Mouse (Mus musculus) left cerebral cortex, postnatal 36 days (tissue): ENCODE data around the gene Kpna7. TPM values are rescaled to one million over a fixed set of nuclear protein-coding genes. Genes with fewer than 3 reads are reported as not detected.

Experiments
- DNase-seq, 2 experiments: peaks; one replicate each; pipeline ENCODE4 v3.0.0; 2021 to 2022; ENCODE audit warnings: low spot score in 2 of 2, mixed read lengths in 1 of 2
- intact Hi-C: fragments of 180-260 bp; cut with DNase I; formaldehyde crosslinking; loops from one replicate; pipeline ENCODE4 v1.15.1; 2025
- total RNA-seq, 2 experiments: library from RNA; stranded (reverse); gene quantifications; 2 replicates each; pipeline ENCODE4 v1.2.3; 2021

The Kpna7 gene
- total RNA-seq, 2 experiments from 2014 or later: not detected

DNA sequence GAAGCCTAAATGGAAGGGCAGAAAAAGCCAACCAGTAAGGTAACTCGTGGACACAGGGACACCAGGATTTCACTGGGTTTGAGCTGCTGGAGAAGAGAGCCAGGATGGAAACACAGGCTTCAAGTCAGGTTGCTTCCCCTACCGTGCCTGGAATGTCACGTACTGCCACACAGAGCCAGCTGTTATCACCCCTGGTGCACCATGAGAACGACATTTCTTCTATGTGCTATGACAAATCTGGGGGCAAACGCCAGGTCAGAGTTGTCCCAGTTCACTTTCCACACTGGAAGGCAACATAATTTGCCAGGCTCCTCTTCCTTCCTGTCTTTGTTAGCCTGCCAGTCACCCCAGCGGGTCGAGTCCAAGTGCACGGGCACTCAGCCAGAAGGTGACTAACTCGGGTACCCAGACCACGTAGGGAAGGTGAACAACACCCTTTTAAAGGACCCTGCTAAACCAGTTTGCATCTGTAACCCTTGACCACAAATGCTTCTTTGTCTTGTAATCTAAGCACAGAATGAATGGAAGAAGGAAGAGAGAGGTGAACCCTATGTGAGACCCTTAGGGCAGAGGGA is 105.2 kb downstream of the Kpna7 start:
- intact Hi-C loops: no loop called here
- no peak for DNase-seq

DNA sequence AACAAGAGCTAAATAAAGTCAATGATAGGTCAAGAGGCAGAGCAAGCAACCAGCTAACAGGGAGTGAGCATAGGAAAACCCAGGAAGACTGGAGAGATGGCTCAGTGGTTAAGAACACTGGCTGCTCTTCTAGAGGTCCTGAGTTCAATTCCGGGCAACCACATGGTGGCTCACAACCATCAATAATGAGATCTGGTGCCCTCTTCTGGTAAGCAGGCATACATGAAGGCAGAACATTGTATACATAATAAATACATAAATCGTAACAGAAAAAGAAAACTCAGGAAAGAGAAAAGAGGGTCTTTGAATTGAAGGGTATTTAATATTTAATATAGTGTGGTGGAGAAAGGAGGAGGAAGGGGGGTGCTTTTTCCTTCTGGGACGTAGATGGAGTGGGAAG is 112.6 kb downstream of the Kpna7 start:
- no peak for DNase-seq
- intact Hi-C loops: no loop called here

DNA sequence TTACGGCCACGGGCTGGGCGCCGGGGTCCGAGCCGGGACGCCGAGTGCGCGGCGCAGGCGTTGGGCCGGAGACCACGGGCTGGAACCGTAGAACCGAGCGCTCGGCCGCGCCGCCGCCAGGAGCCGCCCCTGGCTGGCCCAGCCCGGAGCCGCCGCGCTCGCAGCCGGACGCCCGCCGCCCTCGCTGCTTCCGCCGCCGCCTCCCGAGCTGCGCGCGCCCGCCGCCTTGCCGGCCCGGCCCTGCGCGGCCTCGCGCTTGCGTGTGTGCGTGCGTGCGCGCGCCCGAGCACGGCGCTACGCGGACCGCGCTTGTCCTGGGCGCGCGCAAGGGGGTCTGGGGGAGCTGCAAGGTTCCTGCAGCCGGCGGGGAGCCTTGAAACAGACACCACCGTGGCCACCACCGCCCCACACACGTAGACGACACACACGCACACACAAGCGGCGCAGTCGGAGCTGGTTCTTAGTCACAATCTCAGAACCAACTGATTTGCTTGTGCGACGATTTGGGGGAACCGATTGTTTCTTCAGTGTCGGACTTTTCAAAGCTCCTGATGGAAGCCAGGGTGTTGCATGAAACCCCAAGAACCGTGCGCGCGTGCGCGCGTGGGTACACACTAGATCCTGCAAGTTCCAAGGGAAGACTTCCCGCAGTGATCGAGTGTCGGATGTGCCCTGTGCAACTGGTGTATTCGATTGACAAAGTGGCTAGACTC is 118.0 kb downstream of the Kpna7 start, which contains the start of gene Smurf1:
TSS of gene Smurf1 (minus strand) at position 209 of the 713 bp plus-strand sequence.
- peak; percentile 83 to 88 for DNase-seq
- intact Hi-C loops: no loop called here

DNA sequence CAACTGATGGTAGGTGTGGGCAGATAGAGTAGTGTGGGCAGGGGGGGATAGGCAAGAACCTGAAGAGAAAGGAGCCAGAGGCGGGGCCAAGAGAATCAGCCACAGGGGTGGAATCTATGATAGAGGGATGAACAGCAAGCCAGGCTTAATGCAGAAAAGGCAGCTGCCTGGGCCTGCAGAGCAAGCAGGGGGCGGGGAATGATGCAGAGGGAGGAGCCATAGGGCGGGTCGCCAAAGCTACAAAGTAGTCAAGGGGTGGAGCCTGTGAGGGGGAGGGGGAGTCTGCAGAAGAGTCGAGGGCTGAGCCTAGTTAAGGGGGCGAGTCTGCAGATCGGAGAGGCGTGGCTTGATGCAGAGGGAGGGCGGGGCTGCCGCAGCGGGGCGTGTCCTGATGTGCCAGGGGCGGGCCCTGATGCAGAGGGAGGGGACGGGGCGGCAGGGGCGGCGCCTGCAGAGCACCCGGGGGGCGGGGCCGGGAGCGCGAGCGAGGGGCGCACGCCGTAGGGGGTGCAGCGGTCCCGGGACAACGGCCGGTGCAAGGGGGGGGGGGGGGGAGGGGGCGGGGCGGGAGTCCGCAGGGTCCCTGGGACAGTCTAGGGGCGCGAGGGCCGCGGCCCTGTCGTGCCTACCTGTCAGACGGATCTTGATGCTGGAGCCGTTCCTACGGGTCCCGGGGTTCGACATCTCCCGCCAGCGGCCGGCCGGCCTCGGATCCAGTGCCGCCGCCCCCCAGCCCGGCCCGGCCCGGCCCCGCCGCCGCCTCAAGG is 118.8 kb downstream of the Kpna7 start:
- intact Hi-C loops: loop anchor here (5.0 kb wide), 1 partner anchor 43 kb away; no protein-coding TSS in a partner anchor
- DNase-seq: peak; percentile 71 to 75

DNA sequence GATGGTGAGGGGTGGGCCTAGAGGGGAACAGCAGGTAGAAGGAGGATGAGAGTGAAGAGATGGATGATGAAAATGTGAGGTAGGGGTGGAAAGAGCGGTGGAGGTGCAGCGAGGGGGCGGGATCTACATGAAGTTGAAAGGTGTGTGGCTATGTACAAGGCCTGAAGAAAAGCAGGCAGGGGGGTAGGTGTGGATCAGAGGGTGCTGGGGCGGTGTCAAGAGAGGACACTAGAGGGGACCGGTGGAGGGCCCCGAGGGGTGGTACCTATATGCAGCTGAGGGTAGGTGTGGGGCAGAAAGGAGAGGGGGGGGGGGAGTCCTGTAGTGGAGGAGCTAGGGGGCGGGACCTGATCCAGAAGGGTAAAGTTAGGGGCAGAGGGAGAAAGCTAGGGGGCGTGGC is 119.4 kb downstream of the Kpna7 start:
- intact Hi-C loops: loop anchor here (5.0 kb wide), 1 partner anchor 42 kb away; no protein-coding TSS in a partner anchor
- DNase-seq: no peak

DNA sequence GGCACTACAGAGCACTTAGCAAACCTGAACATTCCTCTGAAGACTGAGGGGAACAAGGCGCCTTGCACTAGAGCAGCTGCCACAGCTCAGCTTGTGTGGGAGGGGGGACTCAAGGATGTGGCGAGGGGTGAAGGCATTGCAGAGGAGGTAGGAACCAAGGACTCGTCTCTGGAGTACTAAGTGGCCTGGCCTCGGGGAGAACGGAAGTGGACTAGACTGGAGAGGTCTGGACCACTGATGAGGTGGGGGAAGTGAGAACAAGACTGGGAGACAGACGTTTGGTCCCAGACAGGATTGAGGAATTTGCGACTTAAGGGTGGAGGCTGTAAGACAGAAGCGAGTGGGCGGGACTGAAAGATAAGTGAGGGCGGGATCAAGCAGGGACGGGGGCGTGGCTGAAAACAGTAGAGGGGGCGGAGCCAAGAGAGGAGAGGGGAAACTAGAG is 120.0 kb downstream of the Kpna7 start:
- DNase-seq: peak; percentile 57 to 63
- intact Hi-C loops: loop anchor here (5.0 kb wide), 1 partner anchor 42 kb away; no protein-coding TSS in a partner anchor

DNA sequence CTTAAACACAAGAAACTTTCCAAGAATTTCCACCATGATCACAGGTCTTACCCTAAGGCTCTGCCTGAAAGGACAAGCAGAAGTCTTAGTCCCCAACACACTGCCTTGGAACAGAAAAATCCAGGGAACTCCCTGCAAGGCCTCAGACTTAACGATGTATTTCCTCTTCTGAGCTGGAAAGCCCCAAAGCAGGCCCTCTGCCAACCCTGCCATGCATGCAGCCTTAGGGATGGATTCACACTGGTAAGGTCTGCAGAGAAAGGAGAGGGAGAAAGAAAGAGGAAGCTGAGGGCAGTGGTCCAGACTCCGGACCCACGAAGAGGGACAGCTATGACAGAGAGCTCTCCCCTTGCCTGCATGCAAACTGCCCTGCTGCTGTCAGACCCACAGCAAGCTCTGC is 120.4 kb downstream of the Kpna7 start:
- peak in 1 of 2 experiments; percentile 28 for DNase-seq
- intact Hi-C loops: loop anchor here (5.0 kb wide), 1 partner anchor 41 kb away; no protein-coding TSS in a partner anchor

DNA sequence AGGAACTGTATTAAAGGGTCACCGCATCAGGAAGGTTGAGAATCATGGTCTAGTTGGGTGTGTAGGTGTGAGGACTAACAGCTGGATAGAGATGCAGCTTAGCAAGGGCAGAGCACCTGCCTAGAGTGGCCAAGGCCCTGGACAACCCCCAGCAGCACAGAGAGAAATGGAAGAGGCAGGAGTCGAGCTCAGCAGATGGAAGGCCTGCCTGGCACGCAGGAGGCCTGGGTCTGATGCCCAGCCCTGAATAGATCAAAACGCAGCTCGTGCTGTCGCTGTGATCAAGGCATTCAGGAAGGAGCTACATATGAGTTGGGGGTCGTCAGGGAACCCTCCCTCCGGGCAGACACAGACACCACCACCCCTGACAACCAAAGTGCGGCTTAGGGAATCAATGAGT is 125.6 kb downstream of the Kpna7 start:
- DNase-seq: no peak
- intact Hi-C loops: no loop called here

DNA sequence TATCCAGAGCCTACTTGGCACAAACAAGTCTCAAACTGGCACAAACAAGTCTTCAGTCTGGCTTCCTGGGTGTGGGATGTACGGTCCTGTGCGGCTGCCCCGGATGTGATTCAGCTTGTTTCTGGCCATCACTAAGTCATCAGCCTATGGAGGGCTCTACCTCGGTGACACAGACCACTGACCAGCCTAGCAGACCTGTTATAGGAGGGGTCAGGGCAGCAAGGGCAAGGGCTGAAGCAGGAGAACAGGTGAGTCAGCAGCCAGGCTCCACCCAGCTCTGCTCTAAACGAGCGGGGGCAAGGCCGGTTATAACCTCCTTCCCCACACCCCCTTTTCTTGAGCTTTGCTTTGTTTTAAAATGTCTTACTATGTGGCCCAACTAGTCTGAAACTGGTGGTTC is 129.4 kb downstream of the Kpna7 start:
- DNase-seq: no peak
- intact Hi-C loops: no loop called here

DNA sequence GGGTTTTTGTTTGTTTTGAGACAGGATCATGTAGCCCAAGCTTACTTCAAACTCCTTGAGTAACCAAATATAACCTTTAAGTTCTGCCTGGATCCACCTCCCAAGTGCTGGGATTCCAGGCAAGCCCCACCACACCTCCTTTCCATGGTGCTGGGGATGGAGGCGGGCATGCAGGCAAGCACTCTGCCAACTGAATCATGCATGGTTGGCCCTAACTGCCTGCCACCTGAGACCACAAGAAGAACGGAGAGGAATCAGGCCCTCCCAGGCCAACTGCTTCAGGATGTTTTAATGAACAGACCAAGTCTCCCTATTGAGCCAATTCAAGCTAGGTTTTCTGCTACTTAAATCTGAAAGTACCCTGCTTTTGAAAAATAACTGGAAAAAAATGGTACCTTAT is 131.2 kb downstream of the Kpna7 start:
- intact Hi-C loops: no loop called here
- DNase-seq: no peak

DNA sequence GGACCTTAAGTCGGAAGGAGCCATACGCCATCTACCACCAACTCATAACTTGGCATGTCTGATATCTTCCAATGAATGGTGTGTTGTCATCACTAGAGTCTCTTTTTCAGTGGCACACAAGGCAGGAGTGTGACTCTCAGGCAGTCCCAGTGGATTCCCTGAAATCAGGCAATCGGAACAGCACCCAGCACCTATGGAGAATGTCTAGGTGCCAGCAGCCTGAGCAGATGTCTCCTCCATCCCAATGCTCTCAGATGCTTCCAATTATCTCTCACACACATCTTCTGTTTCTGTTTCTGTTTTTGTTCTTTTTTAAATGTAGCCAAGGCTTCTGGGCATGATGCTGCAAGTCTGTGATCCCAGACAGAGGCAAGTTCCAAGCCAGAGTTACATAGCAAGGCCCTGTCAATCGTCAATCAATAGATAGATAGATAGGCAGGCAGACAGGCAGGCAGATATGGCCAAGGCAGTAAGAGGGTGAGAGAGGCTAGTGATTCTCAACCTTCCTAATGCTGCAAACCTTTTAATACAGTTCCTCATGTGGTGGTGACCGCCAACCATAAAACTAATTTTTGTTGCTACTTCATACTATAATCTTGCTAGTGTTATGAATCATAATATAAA is 133.3 kb downstream of the Kpna7 start:
- DNase-seq: no peak
- intact Hi-C loops: no loop called here

DNA sequence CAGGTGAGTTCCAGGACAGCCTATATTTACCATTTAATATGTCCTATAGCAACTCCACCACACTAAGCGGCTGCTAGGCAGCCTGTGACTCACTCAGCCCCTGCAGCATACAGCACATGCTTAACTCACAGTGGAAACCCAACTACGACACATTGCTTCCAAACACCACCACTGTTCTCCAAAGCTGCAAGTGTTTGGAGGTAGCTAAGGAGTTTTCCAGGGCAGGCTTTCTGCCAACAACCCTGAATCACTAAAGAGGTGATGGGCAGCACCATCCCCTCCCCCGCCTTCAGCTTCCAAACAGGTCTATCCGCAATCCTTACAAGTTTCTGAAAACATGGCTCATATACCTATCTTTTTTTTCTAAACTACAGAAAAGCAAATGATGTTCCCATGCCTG is 134.0 kb downstream of the Kpna7 start:
- intact Hi-C loops: no loop called here
- DNase-seq: peak; percentile 37 to 39

DNA sequence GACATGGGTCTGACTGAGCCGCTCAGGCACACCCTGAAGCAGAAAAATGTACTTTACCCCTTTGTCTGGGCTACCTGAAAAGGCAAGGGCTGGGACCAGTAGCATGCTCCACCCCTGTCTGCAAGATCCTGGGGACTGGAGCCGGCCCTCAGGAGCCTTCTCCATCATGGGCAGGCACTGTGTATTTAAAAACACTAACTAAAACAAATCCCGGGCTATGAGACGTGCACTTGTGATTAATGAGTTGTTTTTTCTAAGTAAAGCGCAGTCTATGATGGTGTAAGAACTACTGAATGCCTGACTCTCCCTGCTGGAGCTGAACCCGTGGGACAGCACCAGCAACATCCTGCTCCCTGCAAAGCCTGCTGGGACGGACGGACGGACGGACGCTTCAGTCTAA is 135.4 kb downstream of the Kpna7 start:
- intact Hi-C loops: no loop called here
- no peak for DNase-seq

DNA sequence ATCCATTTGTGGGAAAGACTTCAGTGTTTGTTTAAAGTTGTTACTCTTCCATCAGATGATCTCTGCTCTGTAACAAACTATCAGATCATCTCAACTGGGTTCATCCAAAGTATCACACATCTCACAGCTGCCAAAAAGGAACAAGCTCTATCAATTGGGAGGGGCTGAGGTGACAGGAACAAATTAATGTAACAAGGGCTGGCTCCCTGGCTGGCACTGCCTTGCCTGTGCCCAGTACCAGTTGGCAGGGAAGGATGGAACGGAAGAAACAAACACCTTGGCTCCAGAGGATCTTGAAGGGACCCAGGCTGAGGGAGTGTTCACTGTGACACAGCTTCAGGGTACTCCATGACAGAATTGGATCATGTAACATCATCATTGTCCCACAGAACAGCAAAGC is 135.8 kb downstream of the Kpna7 start:
- DNase-seq: no peak
- intact Hi-C loops: no loop called here

DNA sequence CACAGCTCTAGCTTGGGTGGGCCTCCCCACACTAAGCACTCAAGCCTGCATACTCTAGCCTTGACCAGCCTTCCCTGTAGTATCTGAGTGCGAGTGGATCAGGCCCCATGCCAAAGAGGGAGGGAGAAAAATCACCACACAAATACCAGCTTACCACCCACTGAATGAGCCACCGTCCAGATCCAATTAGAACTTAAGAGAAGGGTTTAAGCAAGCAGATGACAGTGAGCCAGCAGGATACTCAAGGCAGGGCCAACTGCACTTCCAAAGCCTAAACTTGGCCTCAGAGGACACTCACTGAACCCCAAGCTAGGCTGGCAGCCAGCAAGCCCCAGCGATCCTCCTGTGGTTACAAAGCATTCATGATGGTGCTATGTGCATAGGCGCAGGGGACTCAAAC is 137.8 kb downstream of the Kpna7 start:
- intact Hi-C loops: no loop called here
- peak; percentile 43 to 56 for DNase-seq

DNA sequence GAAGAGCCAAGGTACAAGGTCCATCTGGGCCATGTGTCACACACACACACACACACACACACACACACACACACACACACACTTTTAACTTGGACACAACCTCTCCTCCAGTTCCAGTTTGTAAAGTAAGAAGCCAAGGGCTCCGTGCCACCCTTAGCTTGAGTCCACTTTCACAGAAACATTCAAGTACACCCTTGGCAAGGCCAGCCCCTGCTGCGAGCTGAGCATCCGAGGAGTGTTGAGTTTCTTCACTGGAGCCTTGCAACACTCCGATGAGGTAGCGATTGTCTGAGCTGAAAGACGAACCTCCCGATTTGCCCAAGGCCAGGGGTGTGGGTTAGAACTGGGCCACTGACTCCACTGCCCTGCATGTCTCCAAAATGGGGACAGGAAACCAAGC is 138.9 kb downstream of the Kpna7 start:
- intact Hi-C loops: no loop called here
- DNase-seq: no peak

DNA sequence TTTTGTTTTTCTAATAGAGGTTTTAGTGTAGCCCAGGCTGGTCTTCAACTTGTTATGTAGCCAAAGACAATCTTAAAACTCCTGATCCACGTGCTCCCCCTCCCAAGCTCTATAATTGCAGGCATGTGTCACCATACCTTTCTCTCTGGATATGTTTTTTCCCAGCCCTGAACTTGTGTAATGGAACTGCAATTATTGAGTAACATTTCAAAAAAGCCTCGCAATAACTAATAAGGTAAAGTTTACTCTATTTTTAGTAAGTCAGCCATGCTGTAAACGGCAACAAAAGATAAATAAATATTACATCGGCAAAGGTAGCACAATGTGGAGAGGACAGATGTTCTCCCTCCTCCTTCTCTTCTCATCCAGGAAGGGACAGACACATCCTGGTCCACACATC is 139.5 kb downstream of the Kpna7 start:
- DNase-seq: no peak
- intact Hi-C loops: no loop called here

DNA sequence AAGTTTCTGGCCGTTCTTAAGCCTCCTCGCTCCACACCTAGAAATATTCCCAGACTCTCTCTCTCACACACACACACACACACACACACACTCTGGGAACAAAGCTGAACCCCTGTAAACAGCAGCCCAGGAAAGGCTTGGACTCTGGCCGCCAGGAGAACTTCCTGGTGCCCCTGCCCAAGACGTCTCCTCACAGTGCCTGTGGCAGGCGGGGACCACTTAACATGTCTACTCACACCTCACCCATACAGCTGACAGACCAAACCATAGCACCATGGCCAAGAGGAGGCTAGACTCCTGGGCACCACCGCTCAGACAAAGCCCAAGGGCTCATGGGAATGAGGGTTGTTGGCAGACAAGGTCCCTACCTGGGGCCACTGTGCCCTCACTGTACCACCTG is 140.5 kb downstream of the Kpna7 start:
- no peak for DNase-seq
- intact Hi-C loops: no loop called here

DNA sequence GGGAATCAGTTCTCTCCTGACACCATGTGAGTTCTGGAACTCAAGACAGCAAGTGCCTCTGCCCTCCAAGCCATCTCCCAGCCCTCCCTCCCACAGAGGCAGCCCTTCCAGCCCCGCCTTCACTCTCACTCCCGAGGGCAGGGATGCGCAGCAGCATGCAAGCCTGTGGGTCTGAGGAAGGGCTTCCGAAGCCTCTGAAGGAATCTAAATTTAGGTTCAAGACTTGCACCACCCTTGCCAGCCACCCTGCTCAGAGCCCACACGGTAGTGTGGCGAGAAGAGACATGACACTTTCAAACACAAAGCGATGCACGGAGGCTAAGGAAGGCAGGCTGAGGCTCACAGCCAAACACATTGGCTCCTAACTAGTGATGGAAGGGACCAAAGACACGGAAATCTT is 141.4 kb downstream of the Kpna7 start:
- intact Hi-C loops: no loop called here
- peak; percentile 37 to 41 for DNase-seq

DNA sequence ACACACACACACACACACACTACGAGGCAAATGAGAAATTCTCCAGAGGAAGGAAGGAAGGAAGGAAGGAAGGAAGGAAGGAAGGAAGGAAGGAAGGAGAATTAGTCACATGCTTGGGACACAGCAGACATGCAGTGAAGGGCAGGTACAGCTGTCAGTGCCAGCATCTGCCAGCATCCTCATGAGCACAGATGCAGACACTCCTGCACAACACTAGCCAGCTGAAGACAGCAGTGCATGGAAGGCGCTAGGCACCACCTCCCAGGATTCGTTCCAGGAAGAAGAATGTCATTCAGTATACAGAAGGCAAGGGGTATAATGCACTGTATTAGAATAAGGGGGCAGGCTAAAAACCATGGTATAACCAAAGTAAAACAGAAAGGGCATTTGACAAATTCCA is 142.9 kb downstream of the Kpna7 start:
- intact Hi-C loops: no loop called here

More for the DNA sequence above, 142.9 kb downstream of the Kpna7 start:
- DNase-seq: no peak
